Mouse (Mus musculus) kidney, postnatal 0 days (tissue): ENCODE data around the gene Dennd5a. TPM values are rescaled to one million over a fixed set of nuclear protein-coding genes. Genes with fewer than 3 reads are reported as not detected.

Experiments
- ATAC-seq: fragments of 200-750 bp; cut with Nextera tagmentation; replicated peaks from 2 replicates; pipeline ENCODE4 v1.8.0; 2017; ENCODE audit warnings: low read depth, moderate number of reproducible peaks, moderate TSS enrichment, moderate library complexity; ENCODE audit not compliant: low FRiP score
- DNase-seq: peaks from one replicate; pipeline ENCODE4 v3.0.0-alpha.2; 2016; ENCODE audit warnings: low spot score
- H3K27ac ChIP-seq: fragments of 300-500 bp; sonication (generic); 2 replicates; pipeline ENCODE4 v1.5.1; 2014; ENCODE audit warnings: mild to moderate bottlenecking
- H3K27me3 ChIP-seq: fragments of 300-500 bp; sonication (generic); 2 replicates; pipeline ENCODE4 v1.6.1; 2014; ENCODE audit warnings: low read length, mixed read lengths; ENCODE audit not compliant: insufficient read depth
- H3K36me3 ChIP-seq: fragments of 300-500 bp; sonication (generic); 2 replicates; pipeline ENCODE4 v1.6.1; 2014; ENCODE audit warnings: low read length, mixed read lengths; ENCODE audit not compliant: insufficient read depth
- H3K4me1 ChIP-seq: fragments of 300-500 bp; sonication (generic); replicated peaks from 2 replicates; pipeline ENCODE4 v1.6.1; 2014; ENCODE audit warnings: antibody characterized with exemption, low read length, mixed read lengths; ENCODE audit not compliant: insufficient read depth
- H3K4me2 ChIP-seq: fragments of 300-500 bp; sonication (generic); 2 replicates; pipeline ENCODE4 v1.6.1; 2014; ENCODE audit warnings: mild to moderate bottlenecking, low read length, moderate library complexity, mixed read lengths
- H3K4me3 ChIP-seq: fragments of 300-500 bp; sonication (generic); replicated peaks from 2 replicates; pipeline ENCODE4 v1.5.1; 2014; ENCODE audit warnings: low read depth, low read length
- H3K9ac ChIP-seq: fragments of 300-500 bp; sonication (generic); 2 replicates; pipeline ENCODE4 v1.6.1; 2014; ENCODE audit warnings: low read depth, low read length
- H3K9me3 ChIP-seq: fragments of 300-500 bp; sonication (generic); replicated peaks from 2 replicates; pipeline ENCODE4 v1.6.1; 2016; ENCODE audit warnings: low read length, inconsistent platforms, mixed read lengths
- CTCF ChIP-seq: IDR thresholded peaks from 2 replicates; pipeline ENCODE4 v1.5.1; 2016; ENCODE audit warnings: antibody characterized with exemption, low read depth, mild to moderate bottlenecking, moderate library complexity
- WGBS: fragments of 180-500 bp; shearing (Covaris S2); extraction: QIAGEN DNeasy Blood & Tissue Kit; methylation state at CpG from one replicate; pipeline ENCODE4 v1.1.7; 2014; 5-methylcytosine and 5-hydroxymethylcytosine counted together
- polyA plus RNA-seq: library from polyadenylated mRNA; unstranded; fragments of >200 nt; fragmentation: Nextera tagmentation; extraction: Ambion mirVana; gene quantifications from 2 replicates; pipeline ENCODE4 v1.2.1, GENCODE M21; 2015

Gene Dennd5a
- polyA plus RNA-seq, 1 experiment from 2014 or later = 35.0 TPM

- Histone ChIP-seq H3K36me3 (peaks cover 6% of the 10 kb centered on the region; the same call in 1 of the 2 replicates), H3K9ac (no peak overlapping the region), H3K4me1 (no peaks in the 10 kb centered on the region), H3K9me3 (no peaks in the 10 kb centered on the region), H3K27me3 (no peaks in the 10 kb centered on the region), H3K4me2 (no peak overlapping the region), H3K27ac (no peak overlapping the region), H3K4me3 (no peak overlapping the region)
- no peak for TF ChIP-seq CTCF
- WGBS = 72% methylated on average over 11 of the region's 11 CpGs
- peak; percentile 26 for DNase-seq
- ATAC-seq = no peak
Measured at GRCm38 (mm10) chr7:109967805-109968579, 7.7 kb upstream of the Dennd5a start.

GRCm38 (mm10) chr7:109965658-109966057 lies 5.4 kb upstream of the Dennd5a start:
- Histone ChIP-seq H3K27ac (no peak overlapping the region), H3K4me1 (no peaks in the 10 kb centered on the region), H3K27me3 (no peaks in the 10 kb centered on the region), H3K4me2 (no peak overlapping the region), H3K9me3 (no peaks in the 10 kb centered on the region), H3K36me3 (no peaks in the 10 kb centered on the region), H3K4me3 (no peak overlapping the region), H3K9ac (no peak overlapping the region)
- ATAC-seq = no peak
- DNase-seq = no peak
- TF ChIP-seq CTCF = peak; percentile 16; the same call in 1 of the 2 replicates

GRCm38 (mm10) chr7:109963707-109964106 lies 3.4 kb upstream of the Dennd5a start:
- Histone ChIP-seq H3K36me3 (no peaks in the 10 kb centered on the region), H3K4me2 (no peak overlapping the region), H3K4me1 (no peaks in the 10 kb centered on the region), H3K9me3 (no peaks in the 10 kb centered on the region), H3K27ac (no peak overlapping the region), H3K4me3 (no peak overlapping the region), H3K9ac (no peak overlapping the region), H3K27me3 (no peaks in the 10 kb centered on the region)
- DNase-seq = no peak
- 97% methylated on average over 4 of the region's 4 CpGs for WGBS
- no peak for ATAC-seq
- TF ChIP-seq CTCF = peak; percentile 28; the same call in 1 of the 2 replicates

GRCm38 (mm10) chr7:109962596-109962995 lies 2.3 kb upstream of the Dennd5a start:
- no peaks in the 10 kb centered on the region for H3K4me1 ChIP-seq
- no peak for ATAC-seq
- no peak overlapping the region for H3K4me3 ChIP-seq
- no peak for TF ChIP-seq CTCF
- 50% methylated on average over 4 of the region's 4 CpGs for WGBS
- H3K9ac ChIP-seq = no peak overlapping the region
- H3K9me3 ChIP-seq = no peaks in the 10 kb centered on the region
- peak; percentile 67 for DNase-seq
- no peak overlapping the region for H3K4me2 ChIP-seq
- no peak overlapping the region for H3K27ac ChIP-seq
- H3K27me3 ChIP-seq = no peaks in the 10 kb centered on the region
- H3K36me3 ChIP-seq = no peaks in the 10 kb centered on the region

GRCm38 (mm10) chr7:109961570-109961969 lies 1.3 kb upstream of the Dennd5a start:
- no peak overlapping the region for H3K4me3 ChIP-seq
- no peaks in the 10 kb centered on the region for H3K27me3 ChIP-seq
- WGBS = 70% methylated on average over 2 of the region's 2 CpGs
- no peaks in the 10 kb centered on the region for H3K9me3 ChIP-seq
- ATAC-seq (no peak), DNase-seq (no peak)
- H3K4me2 ChIP-seq = no peak overlapping the region
- no peak overlapping the region for H3K27ac ChIP-seq
- H3K9ac ChIP-seq = no peak overlapping the region
- H3K4me1 ChIP-seq = no peaks in the 10 kb centered on the region
- no peaks in the 10 kb centered on the region for H3K36me3 ChIP-seq
- no peak for TF ChIP-seq CTCF

- no peaks in the 10 kb centered on the region for H3K9me3 ChIP-seq
- H3K27me3 ChIP-seq = no peaks in the 10 kb centered on the region
- WGBS = 9% methylated on average over 13 of the region's 13 CpGs
- peak overlapping the region; percentile 88 for H3K27ac ChIP-seq
- ATAC-seq (no peak), DNase-seq (no peak)
- no peaks in the 10 kb centered on the region for H3K4me1 ChIP-seq
- H3K4me2 ChIP-seq = peak overlapping the region; percentile 70
- peak overlapping the region; percentile 98 for H3K9ac ChIP-seq
- H3K4me3 ChIP-seq = peak overlapping the region; percentile 73
- no peaks in the 10 kb centered on the region for H3K36me3 ChIP-seq
- no peak for TF ChIP-seq CTCF
Measured at GRCm38 (mm10) chr7:109960613-109961154, 414 bp upstream of the Dennd5a start.
